Mouse (Mus musculus): ENCODE measurements at regions not wholly inside any gene's neighbourhood (a gene's known extent, or its start where the extent isn't known, plus 50 kb on each side); places are given as distances from the start of the nearest gene placed in this dataset.
A peak's percentile ranks its signal among the peaks of the same experiment; 100 is the strongest.

GRCm38 (mm10) chr2:7683355-7683754 lies 174.0 kb upstream of the Celf2 start:
- Histone ChIP-seq H3K4me3 (no peak overlapping the region), H3K4me2 (replicated peaks) (no peak overlapping the region), H3K9me3 (no peaks in the 10 kb centered on the region), H3K27me3 (no peaks in the 10 kb centered on the region), H3K27ac (replicated peaks) (no peak overlapping the region), H3K9ac (replicated peaks) (no peak overlapping the region), H3K36me3 (no peaks in the 10 kb centered on the region), H3K4me1 (no peaks in the 10 kb centered on the region)
- no peak for ATAC-seq (replicated peaks)
- WGBS = 95% methylated on average over 1 of the region's 1 CpGs

- H3K4me1 ChIP-seq = peaks cover 6% of the 10 kb centered on the region
- no peaks in the 10 kb centered on the region for H3K9me3 ChIP-seq
- 40% methylated on average over 6 of the region's 6 CpGs for whole genome bisulfite sequencing
- no peak overlapping the region for H3K4me2 ChIP-seq (replicated peaks)
- H3K9ac ChIP-seq (replicated peaks) = no peak overlapping the region
- no peak overlapping the region for H3K4me3 ChIP-seq
- no peaks in the 10 kb centered on the region for H3K36me3 ChIP-seq
- no peaks in the 10 kb centered on the region for H3K27me3 ChIP-seq
- peak; percentile 90 for ATAC-seq (replicated peaks)
- H3K27ac ChIP-seq (replicated peaks) = peak overlapping the region; percentile 53
Observed at GRCm38 (mm10) chr2:7640892-7641291, 131.5 kb upstream of the Celf2 start.

GRCm38 (mm10) chr2:7622716-7623285 lies 113.4 kb upstream of the Celf2 start:
- Histone ChIP-seq H3K4me1 (peaks cover 7% of the 10 kb centered on the region), H3K36me3 (no peaks in the 10 kb centered on the region), H3K4me2 (replicated peaks) (no peak overlapping the region), H3K27ac (replicated peaks) (no peak overlapping the region), H3K9me3 (no peaks in the 10 kb centered on the region), H3K27me3 (no peaks in the 10 kb centered on the region), H3K9ac (replicated peaks) (no peak overlapping the region), H3K4me3 (no peak overlapping the region)
- 88% methylated on average over 5 of the region's 5 CpGs for WGBS
- ATAC-seq (replicated peaks) = no peak

GRCm38 (mm10) chr2:7619888-7620664 lies 110.7 kb upstream of the Celf2 start:
- Histone ChIP-seq H3K4me3 (no peak overlapping the region), H3K27ac (replicated peaks) (peak overlapping the region; percentile 64), H3K27me3 (no peaks in the 10 kb centered on the region), H3K4me1 (peaks cover 7% of the 10 kb centered on the region), H3K36me3 (no peaks in the 10 kb centered on the region), H3K9me3 (no peaks in the 10 kb centered on the region), H3K4me2 (replicated peaks) (no peak overlapping the region), H3K9ac (replicated peaks) (no peak overlapping the region)
- peak; percentile 82 for ATAC-seq (replicated peaks)
- WGBS = 50% methylated on average over 9 of the region's 9 CpGs

GRCm38 (mm10) chr2:7578196-7578595 lies 68.8 kb upstream of the Celf2 start:
- no peaks in the 10 kb centered on the region for H3K27me3 ChIP-seq
- H3K4me1 ChIP-seq = no peaks in the 10 kb centered on the region
- no peak overlapping the region for H3K4me2 ChIP-seq (replicated peaks)
- ATAC-seq (replicated peaks) = no peak
- H3K36me3 ChIP-seq = no peaks in the 10 kb centered on the region
- peak overlapping the region; percentile 62; the same call in 1 of the 2 replicates for H3K27ac ChIP-seq (replicated peaks)
- no peaks in the 10 kb centered on the region for H3K9me3 ChIP-seq
- H3K9ac ChIP-seq (replicated peaks) = no peak overlapping the region
- no peak overlapping the region for H3K4me3 ChIP-seq
- 73% methylated on average over 2 of the region's 2 CpGs for WGBS
